Mouse (Mus musculus): ENCODE measurements at regions not wholly inside any gene's neighbourhood (a gene's known extent, or its start where the extent isn't known, plus 50 kb on each side); places are given as distances from the start of the nearest gene placed in this dataset.

GRCm38 (mm10) chr7:37375044-37375443 lies 398.4 kb downstream of the Zfp536 start:
- Histone ChIP-seq H3K36me3 (ENCODE audit: control insufficient read depth, insufficient read depth, low read length) (no peaks in the 10 kb centered on the region), H3K27ac (replicated peaks; ENCODE audit: low read depth, low read length) (no peak overlapping the region), H3K9me3 (ENCODE audit: control insufficient read depth, low read length) (no peaks in the 10 kb centered on the region), H3K4me1 (ENCODE audit: control insufficient read depth, insufficient read depth, low read length) (peaks cover 18% of the 10 kb centered on the region), H3K9ac (ENCODE audit: low read length) (no peak overlapping the region), H3K27me3 (ENCODE audit: control insufficient read depth, insufficient read depth, low read length) (no peaks in the 10 kb centered on the region), H3K4me3 (ENCODE audit: low read depth, low read length) (no peak overlapping the region), H3K4me2 (ENCODE audit: low read depth, severe bottlenecking) (no peak overlapping the region)
- peak; percentile 48; the same call in 1 of the 2 replicates for ATAC-seq (ENCODE audit: insufficient number of reproducible peaks, low FRiP score, low TSS enrichment, low read depth)
- 13% methylated on average over 9 of the region's 9 CpGs for WGBS
- DNase-seq (ENCODE audit: low spot score) = peak; percentile 61

DNA sequence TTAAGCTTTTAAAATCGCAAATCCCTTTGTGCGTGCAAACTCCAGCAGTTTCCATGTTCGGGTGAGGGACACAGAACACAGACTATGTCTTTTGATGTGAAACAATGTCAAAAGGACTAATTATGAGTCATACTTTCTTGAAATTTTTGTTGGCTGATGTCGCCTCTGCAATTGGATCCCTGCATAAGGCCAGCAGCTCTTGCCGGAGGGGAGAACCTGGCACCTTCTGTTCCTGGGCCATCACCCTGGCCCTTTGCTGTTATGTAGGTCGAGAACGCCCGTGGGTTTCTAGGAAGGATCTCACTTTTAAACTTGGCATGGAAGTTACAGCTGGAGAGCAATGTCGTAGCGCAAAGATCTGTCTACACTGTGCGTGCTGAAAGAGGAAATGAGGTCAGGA lies 397.9 kb downstream of the Zfp536 start:
- Histone ChIP-seq H3K27me3 (ENCODE audit: control insufficient read depth, insufficient read depth, low read length) (no peaks in the 10 kb centered on the region), H3K4me1 (ENCODE audit: control insufficient read depth, insufficient read depth, low read length) (peaks cover 18% of the 10 kb centered on the region), H3K27ac (replicated peaks; ENCODE audit: low read depth, low read length) (no peak overlapping the region; the same call in 1 of the 2 replicates), H3K36me3 (ENCODE audit: control insufficient read depth, insufficient read depth, low read length) (no peaks in the 10 kb centered on the region), H3K4me2 (ENCODE audit: low read depth, severe bottlenecking) (peak overlapping the region; percentile 12; the same call in 1 of the 2 replicates), H3K4me3 (ENCODE audit: low read depth, low read length) (no peak overlapping the region), H3K9ac (ENCODE audit: low read length) (no peak overlapping the region), H3K9me3 (ENCODE audit: control insufficient read depth, low read length) (no peaks in the 10 kb centered on the region)
- no peak for ATAC-seq (ENCODE audit: insufficient number of reproducible peaks, low FRiP score, low TSS enrichment, low read depth)
- peak; percentile 44 for DNase-seq (ENCODE audit: low spot score)
- whole genome bisulfite sequencing = 24% methylated on average over 11 of the region's 11 CpGs

DNA sequence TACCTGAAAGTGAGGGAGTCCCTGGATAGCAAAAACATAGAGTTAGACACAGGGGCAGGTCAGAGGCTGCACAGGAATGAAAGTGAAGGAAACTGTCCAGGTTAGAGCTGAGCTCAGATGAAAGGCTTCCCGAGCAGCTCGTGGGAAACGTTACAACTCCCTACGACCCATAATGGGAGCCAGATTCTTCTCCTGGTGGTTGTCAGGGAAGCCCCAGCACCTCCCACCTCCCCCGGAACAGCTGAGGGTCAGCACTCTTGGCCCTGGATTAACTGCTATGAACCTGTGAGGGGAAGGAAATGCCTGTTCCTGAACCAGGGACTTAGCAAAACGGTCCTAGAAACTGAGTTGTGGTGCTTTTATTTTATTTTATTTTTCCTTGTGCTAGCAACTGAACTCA lies 397.2 kb downstream of the Zfp536 start:
- no peaks in the 10 kb centered on the region for H3K36me3 ChIP-seq (ENCODE audit: control insufficient read depth, insufficient read depth, low read length)
- 2% methylated on average over 6 of the region's 6 CpGs for WGBS
- peaks cover 18% of the 10 kb centered on the region for H3K4me1 ChIP-seq (ENCODE audit: control insufficient read depth, insufficient read depth, low read length)
- ATAC-seq (ENCODE audit: insufficient number of reproducible peaks, low FRiP score, low TSS enrichment, low read depth) (no peak), DNase-seq (ENCODE audit: low spot score) (peak; percentile 68)
- no peak overlapping the region; the same call in 1 of the 2 replicates for H3K4me2 ChIP-seq (ENCODE audit: low read depth, severe bottlenecking)
- H3K9me3 ChIP-seq (ENCODE audit: control insufficient read depth, low read length) = no peaks in the 10 kb centered on the region
- H3K4me3 ChIP-seq (ENCODE audit: low read depth, low read length) = no peak overlapping the region
- H3K27ac ChIP-seq (replicated peaks; ENCODE audit: low read depth, low read length) = no peak overlapping the region; the same call in 1 of the 2 replicates
- H3K9ac ChIP-seq (ENCODE audit: low read length) = no peak overlapping the region
- no peaks in the 10 kb centered on the region for H3K27me3 ChIP-seq (ENCODE audit: control insufficient read depth, insufficient read depth, low read length)

DNA sequence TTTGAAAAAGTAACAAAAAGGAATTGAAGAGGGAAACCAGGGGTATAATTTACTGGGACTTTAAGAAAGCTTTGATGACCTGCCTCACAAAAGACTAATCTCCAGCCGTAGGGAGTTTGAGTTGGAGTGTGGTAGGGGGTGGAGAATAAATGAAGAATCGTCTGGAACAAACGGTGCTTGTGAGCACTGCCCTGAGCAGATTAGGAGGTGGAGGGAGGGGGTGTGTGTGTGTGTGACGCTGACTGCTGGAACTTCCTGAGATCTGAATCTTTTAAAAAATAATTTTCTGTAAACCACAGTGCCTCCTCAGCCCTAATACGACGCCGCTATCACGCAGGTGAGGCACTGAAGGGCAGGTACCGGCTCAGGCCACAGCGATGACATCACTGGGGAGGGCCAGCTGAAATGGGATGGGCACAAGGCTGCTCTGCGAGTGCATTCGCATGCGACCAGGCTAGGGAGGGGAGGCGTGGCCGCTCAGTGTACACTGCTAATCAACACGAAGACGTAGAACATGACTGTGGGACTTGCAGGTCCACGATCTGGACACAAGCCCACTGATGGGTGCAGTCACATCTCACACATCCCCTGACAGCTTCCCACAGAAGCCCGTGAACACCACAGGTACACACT lies 395.4 kb downstream of the Zfp536 start:
- H3K27me3 ChIP-seq (ENCODE audit: control insufficient read depth, insufficient read depth, low read length) = no peaks in the 10 kb centered on the region
- ATAC-seq (ENCODE audit: insufficient number of reproducible peaks, low FRiP score, low TSS enrichment, low read depth) = no peak

GRCm38 (mm10) chr7:37387871-37388270 lies 385.6 kb downstream of the Zfp536 start:
- no peak overlapping the region for H3K27ac ChIP-seq (replicated peaks; ENCODE audit: low read depth, low read length)
- no peak overlapping the region for H3K4me2 ChIP-seq (ENCODE audit: low read depth, severe bottlenecking)
- ATAC-seq (ENCODE audit: insufficient number of reproducible peaks, low FRiP score, low TSS enrichment, low read depth) = no peak
- no peak overlapping the region for H3K4me3 ChIP-seq (ENCODE audit: low read depth, low read length)
- no peaks in the 10 kb centered on the region for H3K4me1 ChIP-seq (ENCODE audit: control insufficient read depth, insufficient read depth, low read length)
- no peak for DNase-seq (ENCODE audit: low spot score)
- H3K9me3 ChIP-seq (ENCODE audit: control insufficient read depth, low read length) = no peaks in the 10 kb centered on the region
- H3K36me3 ChIP-seq (ENCODE audit: control insufficient read depth, insufficient read depth, low read length) = no peaks in the 10 kb centered on the region
- no peaks in the 10 kb centered on the region for H3K27me3 ChIP-seq (ENCODE audit: control insufficient read depth, insufficient read depth, low read length)
- H3K9ac ChIP-seq (ENCODE audit: low read length) = no peak overlapping the region
- 96% methylated on average over 8 of the region's 8 CpGs for WGBS

More for the DNA sequence above, 395.4 kb downstream of the Zfp536 start:
- Histone ChIP-seq H3K4me3 (ENCODE audit: low read depth, low read length) (no peak overlapping the region), H3K4me2 (ENCODE audit: low read depth, severe bottlenecking) (no peak overlapping the region; the same call in 1 of the 2 replicates), H3K9ac (ENCODE audit: low read length) (no peak overlapping the region), H3K4me1 (ENCODE audit: control insufficient read depth, insufficient read depth, low read length) (peaks cover 18% of the 10 kb centered on the region), H3K27ac (replicated peaks; ENCODE audit: low read depth, low read length) (no peak overlapping the region), H3K9me3 (ENCODE audit: control insufficient read depth, low read length) (no peaks in the 10 kb centered on the region), H3K36me3 (ENCODE audit: control insufficient read depth, insufficient read depth, low read length) (no peaks in the 10 kb centered on the region)
- no peak for DNase-seq (ENCODE audit: low spot score)
- WGBS = 42% methylated on average over 19 of the region's 19 CpGs

- 86% methylated on average over 22 of the region's 22 CpGs for WGBS
- no peak overlapping the region for H3K9ac ChIP-seq (ENCODE audit: low read length)
- H3K4me1 ChIP-seq (ENCODE audit: control insufficient read depth, insufficient read depth, low read length) = no peaks in the 10 kb centered on the region
- DNase-seq (ENCODE audit: low spot score) (no peak), ATAC-seq (ENCODE audit: insufficient number of reproducible peaks, low FRiP score, low TSS enrichment, low read depth) (no peak)
- no peaks in the 10 kb centered on the region for H3K36me3 ChIP-seq (ENCODE audit: control insufficient read depth, insufficient read depth, low read length)
- H3K4me2 ChIP-seq (ENCODE audit: low read depth, severe bottlenecking) = no peak overlapping the region
- no peak overlapping the region for H3K4me3 ChIP-seq (ENCODE audit: low read depth, low read length)
- no peak overlapping the region for H3K27ac ChIP-seq (replicated peaks; ENCODE audit: low read depth, low read length)
- no peaks in the 10 kb centered on the region for H3K9me3 ChIP-seq (ENCODE audit: control insufficient read depth, low read length)
- H3K27me3 ChIP-seq (ENCODE audit: control insufficient read depth, insufficient read depth, low read length) = no peaks in the 10 kb centered on the region
These were observed 384.4 kb downstream of the Zfp536 start for GRCm38 (mm10) chr7:37388843-37389702.

- no peaks in the 10 kb centered on the region for H3K36me3 ChIP-seq (ENCODE audit: control insufficient read depth, insufficient read depth, low read length)
- H3K4me2 ChIP-seq (ENCODE audit: low read depth, severe bottlenecking) = no peak overlapping the region
- no peaks in the 10 kb centered on the region for H3K27me3 ChIP-seq (ENCODE audit: control insufficient read depth, insufficient read depth, low read length)
- no peak overlapping the region for H3K27ac ChIP-seq (replicated peaks; ENCODE audit: low read depth, low read length)
- no peaks in the 10 kb centered on the region for H3K9me3 ChIP-seq (ENCODE audit: control insufficient read depth, low read length)
- no peak overlapping the region for H3K4me3 ChIP-seq (ENCODE audit: low read depth, low read length)
- ATAC-seq (ENCODE audit: insufficient number of reproducible peaks, low FRiP score, low TSS enrichment, low read depth) = no peak
- 88% methylated on average over 2 of the region's 2 CpGs for WGBS
- H3K4me1 ChIP-seq (ENCODE audit: control insufficient read depth, insufficient read depth, low read length) = 0 out of 2 replicates have a peak, but pooled peaks cover under 1% of the 10 kb centered on the region
- no peak for DNase-seq (ENCODE audit: low spot score)
- H3K9ac ChIP-seq (ENCODE audit: low read length) = no peak overlapping the region
These were observed 383.7 kb downstream of the Zfp536 start for GRCm38 (mm10) chr7:37389703-37390087.

GRCm38 (mm10) chr7:37390271-37390670 lies 383.2 kb downstream of the Zfp536 start:
- 0 out of 2 replicates have a peak, but pooled peaks cover 2% of the 10 kb centered on the region for H3K4me1 ChIP-seq (ENCODE audit: control insufficient read depth, insufficient read depth, low read length)
- WGBS = 92% methylated on average over 7 of the region's 7 CpGs
- H3K27ac ChIP-seq (replicated peaks; ENCODE audit: low read depth, low read length) = no peak overlapping the region
- H3K4me3 ChIP-seq (ENCODE audit: low read depth, low read length) = no peak overlapping the region
- H3K36me3 ChIP-seq (ENCODE audit: control insufficient read depth, insufficient read depth, low read length) = no peaks in the 10 kb centered on the region
- ATAC-seq (ENCODE audit: insufficient number of reproducible peaks, low FRiP score, low TSS enrichment, low read depth) = no peak
- no peaks in the 10 kb centered on the region for H3K27me3 ChIP-seq (ENCODE audit: control insufficient read depth, insufficient read depth, low read length)
- DNase-seq (ENCODE audit: low spot score) = no peak
- H3K4me2 ChIP-seq (ENCODE audit: low read depth, severe bottlenecking) = no peak overlapping the region
- no peak overlapping the region for H3K9ac ChIP-seq (ENCODE audit: low read length)
- H3K9me3 ChIP-seq (ENCODE audit: control insufficient read depth, low read length) = no peaks in the 10 kb centered on the region
